21 mouse cellular contexts compared by ENCODE assay signal in genomic region chr16:96502586-96502985, GRCm38 (mm10). TPM values are rescaled to one million over a fixed set of nuclear protein-coding genes. Genes with fewer than 3 reads are reported as not detected.
"Had no signal": no experiment of that assay in that cellular context is flagged by ENCODE, and none has a peak within 500 bp of the region (broad histone marks: within the 10 kb centered on the region; RNA-seq: fewer than 3 reads in every experiment).

No protein-coding gene starts in this region.

- H3K9me3 ChIP-seq: kidney, embryonic 15.5 days; liver, embryonic 13.5 days; midbrain, embryonic 12.5 days had no signal

- H3K9ac ChIP-seq: kidney, embryonic 15.5 days; liver, embryonic 13.5 days; midbrain, embryonic 12.5 days had no signal

- H3K4me3 ChIP-seq: kidney, embryonic 15.5 days; left cerebral cortex, adult 2 months; liver, embryonic 13.5 days; midbrain, embryonic 12.5 days had no signal

- H3K27ac ChIP-seq: kidney, embryonic 15.5 days; left cerebral cortex, adult 2 months; liver, embryonic 13.5 days; midbrain, embryonic 12.5 days had no signal

- H3K27me3 ChIP-seq: kidney, embryonic 15.5 days; liver, embryonic 13.5 days; midbrain, embryonic 12.5 days had no signal

- H3K36me3 ChIP-seq: kidney, embryonic 15.5 days; liver, embryonic 13.5 days; midbrain, embryonic 12.5 days had no signal

- DNase-seq: kidney, adult 8-10 months; kidney, postnatal 10 days; kidney, postnatal 36 days; layer of hippocampus, postnatal 36 days; liver, embryonic 13.5 days; lung, adult 2 months; lung, postnatal 14 days; lung, postnatal 4 days; thymus, adult 18-20 months; thymus, postnatal 36 days had no signal

- H3K4me1 ChIP-seq: kidney, embryonic 15.5 days; liver, embryonic 13.5 days had no signal

- H3K4me2 ChIP-seq: kidney, embryonic 15.5 days; liver, embryonic 13.5 days; midbrain, embryonic 12.5 days had no signal

RNA-seq across cellular contexts. Expression of gene Pcp4, which starts 35.2 kb away (rescaled TPM):
- total RNA-seq: liver, adult 2 months; megakaryocyte progenitor cell, adult 5-6 weeks; megakaryocyte-erythroid progenitor cell, adult 5-6 weeks had no signal
- polyA plus RNA-seq: liver, adult 2 months; testis, adult 2 months had no signal

RNA-seq across cellular contexts. Expression of gene Itgb2l, which starts 59.2 kb away (rescaled TPM):
- total RNA-seq: layer of hippocampus, adult 8-10 months; layer of hippocampus, postnatal 36 days; left cerebral cortex, adult 2 months; left cerebral cortex, postnatal 10 days; left cerebral cortex, postnatal 36 days; liver, adult 2 months; megakaryocyte-erythroid progenitor cell, adult 5-6 weeks had no signal
- polyA plus RNA-seq: liver, adult 2 months; midbrain, embryonic 12.5 days; neural tube, embryonic 11.5 days; testis, adult 2 months had no signal
